Mouse (Mus musculus) CH12.LX (cell line): ENCODE measurements around the gene Pip5k1b.

ENCODE experiments used
- CHD1 ChIP-seq: IDR thresholded peaks from 2 replicates; pipeline ENCODE4 v1.6.1; 2012; ENCODE audit warnings: low read depth, low read length, improper control_type of control experiment, inconsistent platforms
- CHD2 ChIP-seq: IDR thresholded peaks from 2 replicates; pipeline ENCODE4 v1.6.1; 2011; ENCODE audit warnings: low read length, improper control_type of control experiment
- CTCF ChIP-seq, 2 experiments: IDR thresholded peaks in 1 of 2; conservative IDR thresholded peaks in 1 of 2; 2 replicates each; pipeline ENCODE4 v1.5.1; 2011 to 2012; ENCODE audit warnings: low read depth in 2 of 2, low read length in 2 of 2, improper control_type of control experiment in 1 of 2, inconsistent platforms in 1 of 2, mild to moderate bottlenecking in 1 of 2, moderate library complexity in 1 of 2
- GABPA ChIP-seq: IDR thresholded peaks from 2 replicates; pipeline ENCODE4 v1.6.1; 2012; ENCODE audit warnings: low read depth, low read length, improper control_type of control experiment, inconsistent platforms; ENCODE audit not compliant: insufficient replicate concordance
- MAFK ChIP-seq: IDR thresholded peaks from 2 replicates; pipeline ENCODE4 v1.6.1; 2011; ENCODE audit warnings: low read length, improper control_type of control experiment; ENCODE audit not compliant: insufficient replicate concordance
- MYC ChIP-seq: IDR thresholded peaks from 2 replicates; pipeline ENCODE4 v1.6.1; 2011; ENCODE audit warnings: low read depth, mild to moderate bottlenecking, improper control_type of control experiment, low read length
- POLR2A ChIP-seq: IDR thresholded peaks from 2 replicates; pipeline ENCODE4 v1.6.1; 2011; ENCODE audit warnings: low read depth, mild to moderate bottlenecking, improper control_type of control experiment, low read length
- RCOR1 ChIP-seq: conservative IDR thresholded peaks from 2 replicates; pipeline ENCODE4 v1.6.1; 2012; ENCODE audit warnings: low read depth, mild to moderate bottlenecking, inconsistent platforms, low read length, improper control_type of control experiment
- TBP ChIP-seq: conservative IDR thresholded peaks from 2 replicates; pipeline ENCODE4 v1.6.1; 2011; ENCODE audit warnings: low read depth, low read length, improper control_type of control experiment
- ZKSCAN1 ChIP-seq: IDR thresholded peaks from 2 replicates; pipeline ENCODE4 v1.6.1; 2012; ENCODE audit warnings: low read depth, inconsistent platforms, low read length, improper control_type of control experiment, borderline replicate concordance

GRCm38 (mm10) chr19:24308305-24308705, 247.4 kb downstream of the Pip5k1b start:
- no peak for TF ChIP-seq CTCF (conservative IDR thresholded peaks at IDR 0.05 in 1 of 2, IDR thresholded peaks at IDR 0.05 in 1 of 2; ENCODE audit: low read depth in 2 of 2, low read length in 2 of 2)
- TF ChIP-seq RCOR1 = no peak
- no peak for TF ChIP-seq MAFK
- no peak for TF ChIP-seq GABPA
- TF ChIP-seq ZKSCAN1 = no peak
- no peak for TF ChIP-seq CHD1
- no peak for TF ChIP-seq TBP
- TF ChIP-seq CHD2 = no peak
- TF ChIP-seq MYC = no peak
- TF ChIP-seq POLR2A = no peak
